Mouse (Mus musculus) C2C12 (cell line): Measurements from ENCODE around the gene Gm10801. TPM values are rescaled to one million over a fixed set of nuclear protein-coding genes. Genes with fewer than 3 reads are reported as not detected.
"Not testable (repeated sequence)": the region's sequence is repeated elsewhere in the genome, so short reads cannot be mapped to it uniquely, and the experiment has no call there.

ENCODE experiments used
- H3K27me3 ChIP-seq: one replicate; pipeline ENCODE4 v1.6.1; 2011; ENCODE audit not compliant: control insufficient read depth, insufficient read depth, insufficient read length
- H3K36me3 ChIP-seq: one replicate; pipeline ENCODE4 v1.6.1; 2011; ENCODE audit not compliant: control insufficient read depth, insufficient read depth
- H3K4me3 ChIP-seq: one replicate; pipeline ENCODE4 v1.5.1; 2011; ENCODE audit warnings: mild to moderate bottlenecking, control low read depth; ENCODE audit not compliant: poor library complexity, insufficient read depth, severe bottlenecking
- H3K79me2 ChIP-seq: one replicate; pipeline ENCODE4 v1.6.1; 2011; ENCODE audit not compliant: control insufficient read depth, insufficient read depth
- H3K79me3 ChIP-seq: one replicate; pipeline ENCODE4 v1.6.1; 2011; ENCODE audit warnings: low read depth, control low read depth
- H3ac ChIP-seq: one replicate; pipeline ENCODE3; 2011; ENCODE audit warnings: low read depth; ENCODE audit not compliant: control insufficient read depth, insufficient read length
- CTCF ChIP-seq: IDR thresholded peaks from one replicate; pipeline ENCODE4 v1.5.1; 2011; ENCODE audit not compliant: control insufficient read depth, insufficient read depth, insufficient read length
- FOSL1 ChIP-seq: IDR thresholded peaks from one replicate; pipeline ENCODE4 v1.8.0; 2011; ENCODE audit warnings: mild to moderate bottlenecking, low read length; ENCODE audit not compliant: poor library complexity, insufficient read depth, severe bottlenecking
- MYOD1 ChIP-seq: IDR thresholded peaks from one replicate; pipeline ENCODE4 v1.6.1; 2011; ENCODE audit warnings: low read depth; ENCODE audit not compliant: control insufficient read depth, insufficient read length
- MYOG ChIP-seq: IDR thresholded peaks from one replicate; pipeline ENCODE4 v1.6.1; 2011; ENCODE audit not compliant: control insufficient read depth, insufficient read length; ENCODE audit errors: extremely low read depth
- USF1 ChIP-seq: IDR thresholded peaks from one replicate; pipeline ENCODE4 v1.6.1; 2011; ENCODE audit warnings: low read depth, mild to moderate bottlenecking, control low read depth, moderate library complexity
- long read RNA-seq, 2 experiments: library from polyadenylated mRNA; unstranded; transcript quantifications; one replicate each; pipeline ENCODE4 v2.0.0; 2019 to 2020
- polyA plus RNA-seq: library from polyadenylated mRNA; unstranded; fragments of >200 nt; fragmentation: generic; extraction: Trizol; gene quantifications from one replicate; pipeline ENCODE4 v1.2.1, GENCODE M21; 2012; ENCODE audit warnings: missing spikeins

Gene Gm10801
- polyA plus RNA-seq, result 0.26 TPM
- long read RNA-seq, experiment 1, result 0 reads
- long read RNA-seq, experiment 2, result 0 reads

- not testable (repeated sequence) for H3K36me3 ChIP-seq, H3K27me3 ChIP-seq, H3K79me3 ChIP-seq, H3K79me2 ChIP-seq, H3ac ChIP-seq, H3K4me3 ChIP-seq
Measured at GRCm38 (mm10) chr2:98661937-98662336, at the start of gene Gm10801. TSS of gene Gm10801 (plus strand) at chr2:98662237.

DNA sequence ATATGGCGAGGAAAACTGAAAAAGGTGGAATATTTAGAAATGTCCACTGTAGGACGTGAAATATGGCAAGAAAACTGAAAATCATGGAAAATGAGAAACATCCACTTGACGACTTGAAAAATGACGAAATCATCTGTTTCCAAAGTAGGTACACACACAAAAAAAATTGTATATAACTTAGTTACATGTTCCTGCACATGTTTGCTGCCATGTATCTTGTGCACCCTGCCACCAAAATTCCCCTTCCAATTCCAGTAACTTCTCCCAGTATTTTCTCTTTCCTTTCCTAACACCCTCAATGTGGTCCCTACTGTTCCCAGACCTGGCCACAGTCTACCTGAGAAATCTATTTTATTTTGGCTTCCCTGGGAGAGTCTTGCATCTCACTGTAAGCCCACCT lies 5.2 kb downstream of the Gm10801 start, which contains the start of gene Gm10800:
TSS of gene Gm10800 (minus strand) at position 101 of the 400 bp plus-strand sequence.
- H3K4me3 ChIP-seq, H3K79me2 ChIP-seq, H3ac ChIP-seq, H3K36me3 ChIP-seq, H3K27me3 ChIP-seq, H3K79me3 ChIP-seq: not testable (repeated sequence)

GRCm38 (mm10) chr2:98697533-98697932 lies 35.5 kb downstream of the Gm10801 start:
- no peak overlapping the region for H3K4me3 ChIP-seq
- H3ac ChIP-seq, result no peak overlapping the region
- H3K27me3 ChIP-seq, result no peaks in the 10 kb centered on the region

More at GRCm38 (mm10) chr2:98697533-98697932, 35.5 kb downstream of the Gm10801 start:
- Histone ChIP-seq H3K36me3 (no peaks in the 10 kb centered on the region), H3K79me3 (no peaks in the 10 kb centered on the region), H3K79me2 (no peaks in the 10 kb centered on the region)
- TF ChIP-seq USF1 (no peak), MYOG (no peak), FOSL1 (no peak), MYOD1 (no peak), CTCF (no peak)

Other genes starting within 250 kb of the Gm10801 start
- gene Gm10800, start 5.1 kb downstream of the Gm10801 start, polyA plus RNA-seq, result 0.19 TPM